Mouse (Mus musculus) kidney, postnatal 4 days (tissue): ENCODE data around the gene Sstr4.

ENCODE experiments used
- DNase-seq, 2 experiments: peaks; one replicate each; pipeline ENCODE4 v3.0.0; 2021; ENCODE audit warnings: mixed read lengths in 2 of 2

The Sstr4 gene

DNA sequence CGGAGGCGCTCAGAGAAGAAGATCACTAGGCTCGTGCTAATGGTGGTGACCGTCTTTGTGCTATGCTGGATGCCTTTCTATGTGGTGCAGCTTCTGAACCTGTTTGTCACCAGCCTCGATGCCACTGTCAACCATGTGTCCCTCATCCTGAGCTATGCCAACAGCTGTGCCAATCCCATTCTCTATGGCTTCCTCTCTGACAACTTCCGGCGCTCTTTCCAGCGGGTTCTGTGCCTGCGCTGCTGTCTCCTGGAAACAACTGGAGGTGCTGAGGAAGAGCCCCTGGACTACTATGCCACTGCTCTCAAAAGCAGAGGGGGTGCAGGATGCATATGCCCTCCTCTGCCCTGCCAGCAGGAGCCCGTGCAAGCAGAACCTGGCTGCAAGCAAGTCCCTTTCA lies 1.1 kb downstream of the Sstr4 start:
- no peak for DNase-seq

- DNase-seq = no peak
Measured at GRCm38 (mm10) chr2:148397015-148397783, 2.1 kb downstream of the Sstr4 start.

DNA sequence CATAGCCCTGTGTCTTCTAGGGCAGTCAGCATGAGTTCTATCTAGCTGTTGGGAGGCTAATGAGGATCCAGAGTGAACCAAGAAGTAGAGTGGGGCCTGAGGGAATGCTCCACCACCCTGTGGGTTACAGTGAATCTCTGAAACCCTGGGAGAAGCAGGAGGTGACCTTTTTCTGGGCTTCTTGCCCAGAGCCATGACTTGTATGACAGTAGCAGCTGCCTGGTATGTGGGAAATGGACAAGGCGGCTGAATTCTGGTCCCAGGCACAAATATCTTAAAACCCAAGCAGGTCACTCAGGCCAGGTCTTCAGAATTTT lies 2.6 kb downstream of the Sstr4 start:
- DNase-seq = peak; percentile 41 to 55

- no peak for DNase-seq
Measured at GRCm38 (mm10) chr2:148398901-148399685, 3.9 kb downstream of the Sstr4 start.

DNA sequence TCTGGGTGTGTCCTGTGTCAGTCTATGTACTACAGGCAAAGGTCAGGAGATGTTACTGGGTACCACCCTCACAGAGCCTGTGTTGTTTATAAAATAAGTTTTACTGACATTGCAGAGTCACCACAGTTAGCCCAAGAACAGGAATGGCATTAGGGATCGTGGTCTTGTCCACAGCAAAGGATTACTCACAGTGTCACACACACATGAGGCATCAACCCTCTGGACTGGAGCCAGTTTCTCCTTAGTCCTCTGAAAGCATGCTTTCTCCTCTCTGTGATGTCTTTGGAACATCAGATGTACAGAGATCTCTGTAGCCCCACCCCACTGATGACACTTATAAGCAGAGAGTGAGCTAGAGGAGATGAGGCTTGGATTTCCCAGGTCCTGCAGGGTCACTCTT lies 7.1 kb downstream of the Sstr4 start:
- DNase-seq = no peak

GRCm38 (mm10) chr2:148404906-148405305 lies 9.8 kb downstream of the Sstr4 start:
- DNase-seq = no peak

DNA sequence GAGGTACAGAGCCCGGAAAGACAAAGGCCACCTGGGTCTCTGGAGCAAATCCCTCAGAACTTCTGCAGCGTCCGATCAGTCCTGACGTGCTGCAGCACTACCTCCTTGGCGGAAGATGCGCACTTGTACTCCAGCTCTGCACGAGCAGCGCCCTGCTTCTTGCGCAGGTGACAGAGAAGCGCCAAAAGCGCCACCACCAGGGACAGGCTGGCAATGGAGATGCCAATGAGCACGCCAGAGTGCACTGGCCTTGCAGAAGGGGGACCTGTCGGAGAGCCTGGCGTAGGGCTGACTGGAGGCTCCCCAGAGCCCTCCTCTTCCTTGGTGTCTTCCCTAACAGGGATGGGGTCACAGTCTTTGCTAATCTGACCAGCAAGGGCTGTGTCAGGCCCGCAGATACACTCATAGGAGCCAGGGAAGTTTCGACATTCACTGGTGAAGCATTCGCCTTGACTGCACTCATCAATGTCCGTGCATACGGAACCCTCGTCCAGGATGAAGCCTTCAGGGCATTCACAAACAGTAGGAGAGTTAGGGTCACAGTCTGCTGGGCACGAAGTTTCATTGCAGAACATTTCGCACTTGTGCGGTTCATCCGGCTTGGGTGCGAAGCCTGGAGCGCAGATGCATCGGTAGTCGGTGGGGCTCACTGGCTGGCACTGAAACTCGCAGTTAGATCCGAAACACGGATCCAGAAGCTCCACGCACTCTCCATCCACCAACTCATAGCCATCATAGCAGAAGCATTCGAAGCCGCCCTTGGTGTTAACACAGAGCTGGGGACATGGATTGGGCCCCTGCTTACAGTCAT lies 11.2 kb downstream of the Sstr4 start:
- peak; percentile 54 to 72 for DNase-seq

DNA sequence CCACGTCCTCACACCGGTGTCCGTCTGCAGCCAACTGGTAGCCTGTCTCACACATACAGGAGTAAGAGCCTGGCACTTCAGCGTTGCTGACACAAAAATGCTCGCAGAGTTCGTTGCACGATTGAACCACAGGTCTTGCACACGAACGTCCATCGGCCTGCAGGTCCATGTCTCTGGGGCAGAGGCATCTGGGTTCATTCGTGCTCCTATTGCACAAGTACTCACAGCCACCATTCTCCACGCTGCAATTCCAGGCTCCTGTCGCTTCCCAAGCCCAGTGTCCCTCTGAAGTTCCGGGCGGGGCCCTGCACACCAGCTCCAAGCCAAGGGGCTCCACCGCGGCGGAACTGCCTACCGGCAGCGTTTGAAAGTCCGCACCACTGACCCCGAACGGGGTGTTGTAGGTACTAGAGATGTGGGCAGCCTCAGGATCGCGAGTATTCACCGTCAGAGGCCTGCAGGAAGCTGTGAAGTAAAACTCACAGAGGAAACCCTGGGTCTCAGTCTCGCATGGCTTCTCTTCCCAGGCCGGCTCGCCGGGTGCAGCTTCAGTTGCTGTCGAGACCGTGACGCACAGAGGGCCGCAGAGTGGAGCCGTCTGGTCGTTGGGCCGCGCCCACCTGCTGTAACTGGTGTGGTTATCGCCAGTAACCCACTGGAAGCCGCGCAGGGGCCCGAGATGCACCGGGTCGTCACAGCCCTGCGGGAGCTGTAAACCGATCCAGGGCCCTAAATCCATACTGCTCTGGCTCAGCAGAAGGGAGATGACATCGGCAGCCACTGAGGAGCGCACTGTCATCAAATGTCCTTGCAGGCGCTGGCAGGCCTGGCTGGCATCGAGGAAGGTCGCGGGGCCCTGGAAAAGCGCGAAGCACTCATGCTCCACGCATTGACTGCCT lies 12.1 kb downstream of the Sstr4 start:
- peak; percentile 64 to 77 for DNase-seq

- DNase-seq = peak; percentile 75 to 82
Measured at GRCm38 (mm10) chr2:148407870-148408760, 13.0 kb downstream of the Sstr4 start, which contains the start of gene Thbd. Gene Thbd (minus strand): TSS chr2:148408188.

DNA sequence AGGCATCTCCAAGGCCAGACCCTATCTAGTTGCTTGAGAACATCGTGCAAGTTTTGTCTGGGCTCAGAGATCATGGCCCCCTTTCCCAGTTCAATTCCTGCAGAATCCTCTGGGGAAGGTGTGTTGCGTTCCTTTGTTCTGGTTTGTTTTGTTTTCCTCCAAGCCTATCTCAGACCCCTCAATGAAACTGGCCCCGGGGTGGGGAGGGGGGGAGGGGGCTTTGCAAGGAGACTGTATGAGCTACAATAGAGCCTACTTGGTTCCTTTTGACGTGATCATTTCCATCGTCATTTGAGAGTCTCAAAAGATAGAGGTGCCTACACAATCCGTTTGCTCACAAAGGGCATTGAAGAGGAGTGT lies 13.6 kb downstream of the Sstr4 start:
- no peak for DNase-seq

DNA sequence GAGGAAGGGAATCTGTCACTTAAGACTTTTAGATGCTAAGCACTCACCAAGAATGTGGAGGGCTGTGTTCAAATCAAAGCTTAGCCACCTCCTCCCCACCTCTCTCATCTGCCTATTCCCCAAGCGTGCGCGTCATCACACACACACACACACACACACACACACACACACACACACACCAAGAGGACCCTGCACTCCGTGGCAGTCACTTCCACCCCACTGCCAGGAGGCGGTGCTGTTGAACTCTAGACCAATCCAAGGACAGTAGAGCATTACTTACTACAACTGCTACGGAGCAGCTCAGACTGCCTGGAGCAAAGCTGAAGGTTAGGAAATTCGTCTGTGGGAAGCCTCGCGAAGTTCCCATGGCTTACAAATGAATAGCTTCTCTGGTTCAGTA lies 14.0 kb downstream of the Sstr4 start:
- peak; percentile 84 to 90 for DNase-seq

GRCm38 (mm10) chr2:148409821-148410220 lies 14.7 kb downstream of the Sstr4 start:
- DNase-seq = no peak

DNA sequence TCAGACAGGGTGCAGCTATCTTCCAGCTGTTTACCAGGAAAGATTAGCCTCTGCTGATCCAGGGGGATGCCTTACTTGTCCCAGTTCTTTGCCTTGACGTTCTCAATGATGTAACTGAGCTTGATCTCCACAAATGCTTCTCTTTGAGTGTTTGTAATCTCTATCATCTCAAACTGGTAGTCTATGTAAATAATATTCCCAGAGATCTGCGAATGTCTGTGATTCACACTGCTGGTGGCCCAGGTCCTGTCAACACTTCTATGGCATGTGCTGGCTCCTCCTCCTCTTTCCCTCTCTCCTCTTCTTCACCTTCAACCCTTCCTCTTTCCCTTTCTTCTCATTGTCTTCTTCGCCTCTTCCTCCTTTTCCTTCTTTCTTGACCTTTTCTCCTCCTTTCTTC lies 24.0 kb downstream of the Sstr4 start:
- DNase-seq = no peak

DNA sequence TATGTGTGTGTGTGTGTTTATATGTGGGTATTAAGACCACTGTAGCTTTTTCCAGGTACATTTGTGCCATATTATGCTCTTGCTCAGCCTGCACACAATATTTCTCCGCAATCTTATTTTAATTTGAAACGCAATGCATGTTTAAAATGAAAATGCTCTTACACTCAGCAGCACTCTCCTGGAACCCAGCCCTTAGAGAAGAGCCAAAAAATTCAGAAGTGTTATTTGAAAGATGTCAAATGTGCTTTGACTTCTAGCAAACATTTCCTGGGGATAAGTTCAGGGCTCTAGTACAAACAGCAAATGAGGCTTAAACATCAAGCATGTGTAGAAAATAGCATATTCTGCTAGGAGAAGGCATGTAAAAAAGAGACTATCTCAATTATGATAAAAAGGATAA lies 24.6 kb downstream of the Sstr4 start:
- no peak for DNase-seq

- no peak for DNase-seq
Measured at GRCm38 (mm10) chr2:148421112-148421511, 26.0 kb downstream of the Sstr4 start.

- no peak for DNase-seq
Measured at GRCm38 (mm10) chr2:148421706-148422105, 26.6 kb downstream of the Sstr4 start.

DNA sequence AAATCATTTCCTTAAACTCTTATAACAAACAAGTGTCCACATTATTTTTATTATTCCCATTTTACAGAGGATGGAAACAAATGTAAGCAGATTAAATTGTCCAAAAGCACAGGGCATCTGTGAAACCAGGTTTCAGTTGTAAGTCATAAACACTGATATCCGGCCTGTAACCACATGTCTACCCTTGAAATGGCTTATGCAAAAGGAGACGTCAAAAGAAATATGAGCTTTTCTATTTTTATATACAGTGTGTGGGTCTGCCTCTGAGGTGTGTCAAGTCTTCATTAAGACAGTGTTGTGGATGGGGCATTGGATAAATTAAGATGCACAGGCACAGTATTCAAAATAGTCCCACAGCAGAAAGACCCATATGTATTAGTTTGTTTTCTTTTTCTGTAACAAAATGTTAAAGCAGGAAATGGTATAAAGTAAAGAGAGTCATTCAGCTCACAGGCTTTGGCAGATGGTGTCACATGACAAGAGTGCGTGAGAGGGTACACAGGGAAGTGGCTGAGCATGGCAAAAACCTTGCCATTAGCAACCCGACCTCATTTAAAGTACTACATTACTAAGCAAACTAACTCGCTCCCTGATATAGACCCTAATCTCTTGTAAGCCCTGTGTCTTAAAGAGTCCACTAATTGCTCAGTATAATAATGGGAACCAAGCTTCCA lies 30.7 kb downstream of the Sstr4 start:
- DNase-seq = no peak

DNA sequence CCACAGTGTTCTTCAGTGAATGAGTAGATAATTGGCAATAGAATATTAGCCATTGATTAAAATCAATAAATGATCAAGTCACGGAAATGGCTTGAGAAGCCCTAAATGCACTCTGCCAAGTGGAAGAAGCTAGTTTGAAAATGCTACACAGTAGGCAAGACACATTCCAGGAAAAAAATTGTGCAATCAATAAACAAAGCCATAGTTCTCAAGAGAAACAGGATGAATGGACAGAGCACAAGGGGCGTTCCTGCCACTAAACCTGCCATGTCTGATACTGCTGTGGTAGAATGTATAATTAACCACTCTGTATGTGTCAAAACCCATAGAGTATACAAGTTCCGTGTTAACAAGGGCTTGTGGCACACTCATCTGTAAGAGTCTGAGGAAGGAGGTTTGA lies 32.4 kb downstream of the Sstr4 start:
- DNase-seq = no peak

- DNase-seq = no peak
Measured at GRCm38 (mm10) chr2:148428523-148428922, 33.4 kb downstream of the Sstr4 start.

GRCm38 (mm10) chr2:148429001-148429505 lies 33.9 kb downstream of the Sstr4 start:
- DNase-seq = no peak

DNA sequence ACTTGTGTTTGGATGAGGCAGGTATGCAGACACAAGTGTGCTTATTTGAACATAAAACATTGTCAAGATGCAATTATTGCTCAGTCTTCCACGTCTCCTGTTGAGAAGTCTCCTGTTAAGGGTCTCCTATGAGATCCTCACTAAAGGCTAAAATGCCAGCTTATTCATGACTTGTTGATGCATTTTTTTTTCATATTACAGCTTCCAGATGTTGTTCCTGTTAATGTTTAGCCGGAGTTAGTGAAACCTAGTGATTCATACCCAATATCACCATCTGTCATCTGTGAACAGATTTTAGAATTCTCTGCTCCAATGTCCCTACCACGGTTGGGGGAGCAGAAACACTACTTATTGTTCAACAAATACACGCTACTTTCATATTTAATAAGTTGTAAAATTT lies 35.8 kb downstream of the Sstr4 start:
- no peak for DNase-seq
